Mouse (Mus musculus): ENCODE measurements around the gene Gm9747.

DNA sequence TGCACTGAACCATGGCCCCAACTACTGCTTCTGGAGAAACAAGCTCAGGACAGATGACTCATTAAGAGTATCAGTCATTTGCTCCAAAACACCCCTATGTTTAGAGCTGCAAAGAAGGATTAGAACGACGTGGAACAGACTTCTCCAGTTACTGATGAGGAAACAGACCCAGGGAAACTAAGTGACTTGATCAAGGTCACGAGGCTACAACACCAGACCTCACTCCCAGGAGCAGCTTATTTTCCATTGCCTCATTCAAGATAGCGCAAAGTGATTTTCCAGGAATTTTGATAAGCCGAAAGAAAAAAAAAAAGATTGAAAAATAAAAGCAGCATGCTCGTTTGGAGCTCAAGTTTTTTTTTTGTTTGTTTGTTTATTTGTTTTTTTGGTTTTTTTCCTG lies 48.9 kb downstream of the Gm9747 start:
- no peak for TF ChIP-seq POLR2A (IDR thresholded peaks at IDR 0.05; ENCODE audit: low read depth, low read length)
- TF ChIP-seq CTCF (IDR thresholded peaks at IDR 0.05; ENCODE audit: extremely low read depth, insufficient read depth, insufficient read length, insufficient replicate concordance), result no peak

Measured in spleen, adult 2 months (tissue).